Mouse (Mus musculus) stomach, postnatal 0 days (tissue): Measurements from ENCODE around the gene Armh1. TPM values are rescaled to one million over a fixed set of nuclear protein-coding genes. Genes with fewer than 3 reads are reported as not detected.
"Not testable (repeated sequence)": the region's sequence is repeated elsewhere in the genome, so short reads cannot be mapped to it uniquely, and the experiment has no call there.

ENCODE experiments used
- ATAC-seq: fragments of 200-750 bp; cut with Nextera tagmentation; 2 replicates; pipeline ENCODE4 v1.8.0; 2017; ENCODE audit not compliant: low FRiP score, low TSS enrichment
- DNase-seq: peaks from one replicate; pipeline ENCODE4 v3.0.0-alpha.2; 2016; ENCODE audit warnings: low spot score
- H3K27ac ChIP-seq: fragments of 300-500 bp; sonication (generic); replicated peaks from 2 replicates; pipeline ENCODE4 v1.5.1; 2014; ENCODE audit warnings: mild to moderate bottlenecking, control low read depth
- H3K27me3 ChIP-seq: fragments of 300-500 bp; sonication (generic); 2 replicates; pipeline ENCODE4 v1.6.1; 2014; ENCODE audit warnings: low read length; ENCODE audit not compliant: control insufficient read depth, insufficient read depth
- H3K36me3 ChIP-seq: fragments of 300-500 bp; sonication (generic); 2 replicates; pipeline ENCODE4 v1.6.1; 2014; ENCODE audit warnings: low read length, mixed read lengths; ENCODE audit not compliant: control insufficient read depth, insufficient read depth
- H3K4me1 ChIP-seq: fragments of 300-500 bp; sonication (generic); replicated peaks from 2 replicates; pipeline ENCODE4 v1.6.1; 2014; ENCODE audit warnings: antibody characterized with exemption; ENCODE audit not compliant: control insufficient read depth, insufficient read depth
- H3K4me2 ChIP-seq: fragments of 300-500 bp; sonication (generic); replicated peaks from 2 replicates; pipeline ENCODE4 v1.6.1; 2014; ENCODE audit warnings: low read depth, mild to moderate bottlenecking, control low read depth, moderate library complexity
- H3K4me3 ChIP-seq: fragments of 300-500 bp; sonication (generic); 2 replicates; pipeline ENCODE4 v1.5.1; 2014; ENCODE audit warnings: low read depth, low read length, control low read depth
- H3K9ac ChIP-seq: fragments of 300-500 bp; sonication (generic); 2 replicates; pipeline ENCODE4 v1.6.1; 2014; ENCODE audit warnings: mild to moderate bottlenecking, low read length, control low read depth, mixed read lengths
- H3K9me3 ChIP-seq: fragments of 300-500 bp; sonication (generic); 2 replicates; pipeline ENCODE4 v1.6.1; 2016; ENCODE audit warnings: low read length; ENCODE audit not compliant: control insufficient read depth
- CTCF ChIP-seq: IDR thresholded peaks from 2 replicates; pipeline ENCODE4 v1.5.1; 2016; ENCODE audit warnings: antibody characterized with exemption, low read depth, mild to moderate bottlenecking, moderate library complexity
- EP300 ChIP-seq: optimal IDR thresholded peaks from 2 replicates; pipeline ENCODE3; 2016; ENCODE audit warnings: antibody characterized with exemption
- WGBS: fragments of 180-500 bp; shearing (Covaris S2); extraction: QIAGEN DNeasy Blood & Tissue Kit; methylation state at CpG from one replicate; pipeline ENCODE4 v1.1.7; 2014; 5-methylcytosine and 5-hydroxymethylcytosine counted together
- polyA plus RNA-seq: library from polyadenylated mRNA; unstranded; fragments of >200 nt; fragmentation: Nextera tagmentation; extraction: Ambion mirVana; gene quantifications from 2 replicates; pipeline ENCODE4 v1.2.1, GENCODE M21; 2015

The Armh1 gene
- polyA plus RNA-seq, 1 experiment from 2014 or later = 0.16 TPM

DNA sequence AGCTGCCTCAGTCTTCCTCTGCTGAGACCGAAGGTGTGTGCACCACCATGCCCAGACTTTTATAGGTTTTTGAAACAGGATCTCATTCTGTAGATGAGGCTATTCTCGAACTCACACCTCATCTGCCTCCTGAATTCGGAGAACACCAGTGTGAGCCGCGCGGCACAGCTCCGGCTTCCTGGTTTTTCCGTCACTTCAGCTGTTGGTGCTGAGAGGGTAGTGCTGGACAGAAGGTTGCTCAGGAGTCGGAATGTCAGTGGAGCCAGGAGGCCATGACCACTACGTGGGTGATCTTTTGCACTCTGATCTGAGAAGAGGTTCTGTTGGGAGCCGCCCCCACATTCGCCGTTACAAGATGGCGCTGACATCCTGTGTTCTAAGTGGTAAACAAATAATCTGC is 60.1 kb downstream of the Armh1 start:
- TF ChIP-seq EP300 (no peak), CTCF (no peak)

DNA sequence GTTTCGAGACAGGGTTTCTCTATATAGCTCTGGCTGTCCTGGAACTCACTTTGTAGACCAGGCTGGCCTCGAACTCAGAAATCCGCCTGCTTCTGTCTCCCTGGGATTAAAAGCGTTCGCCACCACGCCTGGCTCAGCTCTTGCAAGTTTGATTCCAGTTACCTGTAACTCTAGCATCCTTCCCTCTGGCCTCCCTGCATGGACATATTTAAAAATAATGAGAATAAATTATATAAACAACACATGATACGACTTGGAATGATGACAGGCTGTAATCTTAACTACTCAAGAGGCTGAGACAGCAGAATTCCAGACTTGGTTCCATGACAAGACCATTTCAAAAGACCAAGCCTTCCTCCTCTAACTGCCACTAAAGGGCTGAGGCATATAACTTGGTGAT is 61.3 kb downstream of the Armh1 start:
- no peak overlapping the region for H3K9ac ChIP-seq
- H3K4me2 ChIP-seq = no peak overlapping the region
- H3K4me3 ChIP-seq = no peak overlapping the region
- WGBS = 48% methylated on average over 7 of the region's 7 CpGs
- no peaks in the 10 kb centered on the region for H3K9me3 ChIP-seq
- no peak for TF ChIP-seq CTCF
- TF ChIP-seq EP300 = no peak
- H3K4me1 ChIP-seq = no peaks in the 10 kb centered on the region
- H3K27ac ChIP-seq = peak overlapping the region; percentile 82
- ATAC-seq = no peak
- no peaks in the 10 kb centered on the region for H3K36me3 ChIP-seq
- H3K27me3 ChIP-seq = no peaks in the 10 kb centered on the region
- no peak for DNase-seq

More for the DNA sequence above, 60.1 kb downstream of the Armh1 start:
- H3K4me3 ChIP-seq = no peak overlapping the region
- ATAC-seq (no peak), DNase-seq (no peak)
- no peaks in the 10 kb centered on the region for H3K9me3 ChIP-seq
- H3K9ac ChIP-seq = no peak overlapping the region
- H3K4me2 ChIP-seq = no peak overlapping the region
- H3K27ac ChIP-seq = no peak overlapping the region
- H3K4me1 ChIP-seq = no peaks in the 10 kb centered on the region
- no peaks in the 10 kb centered on the region for H3K27me3 ChIP-seq
- 95% methylated on average over 14 of the region's 14 CpGs for WGBS
- H3K36me3 ChIP-seq = no peaks in the 10 kb centered on the region

DNA sequence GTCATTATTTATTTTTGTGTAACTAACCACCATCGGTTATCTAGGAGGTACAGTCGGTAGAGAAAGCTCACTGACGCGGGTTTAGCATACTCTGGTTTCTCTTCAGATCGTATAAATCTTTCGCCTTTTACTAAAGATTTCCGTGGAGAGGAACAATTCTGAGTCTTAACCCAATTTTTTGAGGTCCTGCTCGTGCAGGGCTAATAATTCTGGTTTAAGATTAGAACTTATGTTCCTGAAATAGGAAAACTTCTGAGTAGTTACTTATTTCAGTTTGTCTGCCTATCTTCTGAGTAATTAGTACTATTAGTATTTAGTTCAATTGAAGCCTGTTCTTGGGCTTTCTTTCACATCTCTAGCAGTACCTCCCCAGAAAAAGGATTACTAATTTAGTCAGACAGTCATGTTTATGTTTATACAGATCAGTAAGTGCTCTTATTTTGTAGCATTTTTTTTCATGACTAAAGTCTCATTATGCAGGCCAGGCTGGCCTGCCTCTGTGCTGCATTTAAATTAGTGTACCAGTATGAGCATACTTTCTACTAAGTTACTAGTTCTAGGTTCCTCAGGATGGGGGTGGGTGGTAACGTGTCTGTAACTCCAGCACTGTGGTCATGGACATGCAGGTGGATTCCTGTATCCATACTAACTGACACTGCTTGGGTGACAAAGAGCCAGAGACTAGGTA is 61.9 kb downstream of the Armh1 start:
- peak overlapping the region; percentile 39 for H3K4me3 ChIP-seq
- no peaks in the 10 kb centered on the region for H3K4me1 ChIP-seq
- H3K4me2 ChIP-seq = peak overlapping the region; percentile 57; the same call in 1 of the 2 replicates
- H3K9me3 ChIP-seq = no peaks in the 10 kb centered on the region
- H3K9ac ChIP-seq = peak overlapping the region; percentile 70
- WGBS = 2% methylated on average over 9 of the region's 9 CpGs
- DNase-seq (no peak), ATAC-seq (peak; percentile 89)
- H3K36me3 ChIP-seq = no peaks in the 10 kb centered on the region
- TF ChIP-seq CTCF (no peak), EP300 (peak; percentile 24)
- no peaks in the 10 kb centered on the region for H3K27me3 ChIP-seq
- peak overlapping the region; percentile 82 for H3K27ac ChIP-seq

- Histone ChIP-seq H3K27me3 (no peaks in the 10 kb centered on the region), H3K4me2 (peak overlapping the region; percentile 57), H3K4me1 (no peaks in the 10 kb centered on the region), H3K27ac (peak overlapping the region; percentile 82), H3K36me3 (no peaks in the 10 kb centered on the region), H3K9ac (peak overlapping the region; percentile 70), H3K4me3 (peak overlapping the region; percentile 39), H3K9me3 (no peaks in the 10 kb centered on the region)
- DNase-seq (peak; percentile 85), ATAC-seq (peak; percentile 80)
- TF ChIP-seq CTCF (peak; percentile 88), EP300 (peak; percentile 79)
- WGBS = under 1% methylated on average over 16 of the region's 16 CpGs
Observed at GRCm38 (mm10) chr4:117189382-117189855, 62.5 kb downstream of the Armh1 start.

- Histone ChIP-seq H3K9me3 (no peaks in the 10 kb centered on the region), H3K4me2 (peak overlapping the region; percentile 57), H3K36me3 (no peaks in the 10 kb centered on the region), H3K27ac (peak overlapping the region; percentile 82), H3K4me3 (peak overlapping the region; percentile 39), H3K9ac (peak overlapping the region; percentile 70), H3K4me1 (no peaks in the 10 kb centered on the region), H3K27me3 (no peaks in the 10 kb centered on the region)
- DNase-seq (no peak), ATAC-seq (no peak)
- TF ChIP-seq CTCF (no peak), EP300 (no peak)
- 53% methylated on average over 3 of the region's 3 CpGs for WGBS
Observed at GRCm38 (mm10) chr4:117188969-117189368, 63.0 kb downstream of the Armh1 start.

GRCm38 (mm10) chr4:117182759-117183096 is 69.2 kb downstream of the Armh1 start:
- 10% methylated on average over 9 of the region's 9 CpGs for WGBS
- peak overlapping the region; percentile 45; the same call in 1 of the 2 replicates for H3K9ac ChIP-seq
- not testable (repeated sequence) for DNase-seq, ATAC-seq, H3K4me1 ChIP-seq, H3K36me3 ChIP-seq, H3K27ac ChIP-seq, H3K27me3 ChIP-seq, H3K9me3 ChIP-seq
- H3K4me2 ChIP-seq = peak overlapping the region; percentile 83
- H3K4me3 ChIP-seq = peak overlapping the region; percentile 58
